Mouse (Mus musculus) left cerebral cortex, adult 9 months (tissue): Measurements from ENCODE around the gene Tab1.

ENCODE experiments used
- DNase-seq, 2 experiments: peaks; one replicate each; pipeline ENCODE4 v3.0.0; 2022; ENCODE audit warnings: low spot score in 2 of 2

The Tab1 gene

GRCm38 (mm10) chr15:80203406-80203805 is 70.5 kb downstream of the Tab1 start:
- no peak for DNase-seq

GRCm38 (mm10) chr15:80206057-80206565 is 73.2 kb downstream of the Tab1 start:
- DNase-seq: no peak

- no peak for DNase-seq
Measured at GRCm38 (mm10) chr15:80208446-80208845, 75.5 kb downstream of the Tab1 start.
